Mouse (Mus musculus): ENCODE results near the gene Entpd7.

Entpd7 gene

GRCm38 (mm10) chr19:43689419-43690246 is at the start of gene Entpd7:
Gene Entpd7, plus strand, starts transcription at chr19:43689672.
- peak; percentile 97 for DNase-seq (ENCODE audit: low spot score)

- no peak for DNase-seq (ENCODE audit: low spot score)
Observed at GRCm38 (mm10) chr19:43641833-43642232, 47.6 kb upstream of the Entpd7 start.

- DNase-seq (ENCODE audit: low spot score), result no peak
Observed at GRCm38 (mm10) chr19:43642843-43643242, 46.6 kb upstream of the Entpd7 start.

GRCm38 (mm10) chr19:43645508-43645907 is 44.0 kb upstream of the Entpd7 start:
- DNase-seq (ENCODE audit: low spot score), result no peak

- DNase-seq (ENCODE audit: low spot score), result no peak
Observed at GRCm38 (mm10) chr19:43646852-43647251, 42.6 kb upstream of the Entpd7 start.

- no peak for DNase-seq (ENCODE audit: low spot score)
Observed at GRCm38 (mm10) chr19:43647261-43647660, 42.2 kb upstream of the Entpd7 start.

GRCm38 (mm10) chr19:43648343-43648742 is 41.1 kb upstream of the Entpd7 start:
- no peak for DNase-seq (ENCODE audit: low spot score)

GRCm38 (mm10) chr19:43651241-43651785 is 38.2 kb upstream of the Entpd7 start:
- no peak for DNase-seq (ENCODE audit: low spot score)

GRCm38 (mm10) chr19:43655735-43656492 is 33.6 kb upstream of the Entpd7 start:
- peak; percentile 51 for DNase-seq (ENCODE audit: low spot score)

- DNase-seq (ENCODE audit: low spot score), result no peak
Observed at GRCm38 (mm10) chr19:43659632-43660031, 29.8 kb upstream of the Entpd7 start.

- DNase-seq (ENCODE audit: low spot score), result no peak
Observed at GRCm38 (mm10) chr19:43660774-43661173, 28.7 kb upstream of the Entpd7 start.

GRCm38 (mm10) chr19:43662176-43662967 is 27.1 kb upstream of the Entpd7 start:
- no peak for DNase-seq (ENCODE audit: low spot score)

GRCm38 (mm10) chr19:43663471-43663870 is 26.0 kb upstream of the Entpd7 start:
- no peak for DNase-seq (ENCODE audit: low spot score)

GRCm38 (mm10) chr19:43665441-43666048 is 23.9 kb upstream of the Entpd7 start:
- DNase-seq (ENCODE audit: low spot score), result no peak

- DNase-seq (ENCODE audit: low spot score), result no peak
Observed at GRCm38 (mm10) chr19:43666661-43667429, 22.6 kb upstream of the Entpd7 start.

GRCm38 (mm10) chr19:43667430-43667809 is 22.1 kb upstream of the Entpd7 start:
- no peak for DNase-seq (ENCODE audit: low spot score)

- no peak for DNase-seq (ENCODE audit: low spot score)
Observed at GRCm38 (mm10) chr19:43669136-43669759, 20.2 kb upstream of the Entpd7 start.

GRCm38 (mm10) chr19:43671054-43671453 is 18.4 kb upstream of the Entpd7 start:
- no peak for DNase-seq (ENCODE audit: low spot score)

- DNase-seq (ENCODE audit: low spot score), result no peak
Observed at GRCm38 (mm10) chr19:43673513-43674315, 15.8 kb upstream of the Entpd7 start.

- peak; percentile 36 for DNase-seq (ENCODE audit: low spot score)
Observed at GRCm38 (mm10) chr19:43674316-43674689, 15.2 kb upstream of the Entpd7 start.
